Mouse (Mus musculus) spleen, adult 2 months (tissue): ENCODE data around the gene Ehd2.

ENCODE experiments used
- CTCF ChIP-seq: fragments of 200-500 bp; IDR thresholded peaks from 2 replicates; pipeline ENCODE4 v1.5.1; 2011; ENCODE audit warnings: mild to moderate bottlenecking, inconsistent platforms; ENCODE audit not compliant: insufficient read depth, insufficient read length, insufficient replicate concordance; ENCODE audit errors: extremely low read depth
- POLR2A ChIP-seq: fragments of 200-500 bp; IDR thresholded peaks from 2 replicates; pipeline ENCODE4 v1.6.1; 2011; ENCODE audit warnings: low read depth, low read length, inconsistent platforms

- TF ChIP-seq CTCF: no peak
- TF ChIP-seq POLR2A: no peak
These were observed 23.1 kb downstream of the Ehd2 start for GRCm38 (mm10) chr7:15944311-15944710.
